Comparison of ENCODE assay signal across 8 mouse cellular contexts in genomic region chr8:86585532-86585931, GRCm38 (mm10). TPM values are rescaled to one million over a fixed set of nuclear protein-coding genes. Genes with fewer than 3 reads are reported as not detected.
DNase-seq lines count a peak whose midpoint lies in the region; ATAC-seq lines count a peak whose summit lies in the region.

No protein-coding gene starts in this region.

- H3K9ac ChIP-seq in forebrain, embryonic 14.5 days (ENCODE audit: low read length) = peak overlapping the region; percentile 59
- peak overlapping the region; percentile 25; the same call in 1 of the 2 replicates for H3K9ac ChIP-seq in liver, embryonic 16.5 days (ENCODE audit: low read depth, low read length)
- H3K9ac ChIP-seq in neural tube, embryonic 13.5 days = peak overlapping the region; percentile 60

- peak; percentile 70 for ATAC-seq in cerebellum, adult (ENCODE audit: insufficient number of reproducible peaks, low FRiP score, low TSS enrichment)
- peak; percentile 89 for ATAC-seq in forebrain, embryonic 14.5 days
- ATAC-seq in liver, embryonic 16.5 days (ENCODE audit: low read depth) = 0 out of 2 replicates have a peak, but pooled peaks have one; percentile 53
- peak; percentile 83 for ATAC-seq in neural tube, embryonic 13.5 days (ENCODE audit: low read depth)

- intact Hi-C loops in heart, postnatal 14 days (cut with DNase I) = loop anchor here (1.0 to 10.0 kb wide), 5 partner anchors 322 to 1131 kb away; partner anchors contain the start of gene Neto2

- no peaks in the 10 kb centered on the region for H3K9me3 ChIP-seq in forebrain, embryonic 14.5 days (replicated peaks; ENCODE audit: control insufficient read depth, low read length)
- no peaks in the 10 kb centered on the region for H3K9me3 ChIP-seq in liver, embryonic 16.5 days (replicated peaks; ENCODE audit: control insufficient read depth, low read length)
- H3K9me3 ChIP-seq in neural tube, embryonic 13.5 days = no peaks in the 10 kb centered on the region

- H3K4me1 ChIP-seq in forebrain, embryonic 14.5 days (ENCODE audit: control insufficient read depth, insufficient read depth, low read length) = no peaks in the 10 kb centered on the region
- H3K4me1 ChIP-seq in liver, embryonic 16.5 days (ENCODE audit: control insufficient read depth, low read depth, low read length) = no peaks in the 10 kb centered on the region; the same call in none of the 2 replicates
- no peaks in the 10 kb centered on the region for H3K4me1 ChIP-seq in neural tube, embryonic 13.5 days (replicated peaks)

- peak; percentile 94 for DNase-seq in ES-CJ7 (ENCODE audit: low read depth, low spot score)
- DNase-seq in forebrain, embryonic 14.5 days (ENCODE audit: low spot score) = peak; percentile 95
- peak; percentile 70 to 78 for DNase-seq in heart, postnatal 14 days
- peak; percentile 31 for DNase-seq in large intestine, adult 2 months (ENCODE audit: low read depth, low spot score)
- DNase-seq in telencephalon, adult 2 months (ENCODE audit: low read depth, low spot score) = peak; percentile 75

- H3K27me3 ChIP-seq in forebrain, embryonic 14.5 days (replicated peaks; ENCODE audit: control insufficient read depth, insufficient read depth, low read length) = no peaks in the 10 kb centered on the region
- no peaks in the 10 kb centered on the region for H3K27me3 ChIP-seq in liver, embryonic 16.5 days (ENCODE audit: control insufficient read depth, insufficient read depth, low read depth, low read length)
- H3K27me3 ChIP-seq in neural tube, embryonic 13.5 days = no peaks in the 10 kb centered on the region

- peak overlapping the region; percentile 63 for H3K4me2 ChIP-seq in forebrain, embryonic 14.5 days (ENCODE audit: low read length)
- H3K4me2 ChIP-seq in liver, embryonic 16.5 days (ENCODE audit: low read depth, low read length) = peak overlapping the region; percentile 77
- H3K4me2 ChIP-seq in neural tube, embryonic 13.5 days = peak overlapping the region; percentile 72

- WGBS in forebrain, embryonic 14.5 days = under 1% methylated on average over 16 of the region's 16 CpGs
- WGBS in large intestine, adult 2 months = 2% methylated on average over 16 of the region's 16 CpGs
- 1% methylated on average over 16 of the region's 16 CpGs for WGBS in liver, embryonic 16.5 days (ENCODE audit: insufficient replicate concordance)
- WGBS in neural tube, embryonic 13.5 days = 4% methylated on average over 16 of the region's 16 CpGs

- no peak overlapping the region for H3K27ac ChIP-seq in forebrain, embryonic 14.5 days (ENCODE audit: low read depth, low read length)
- no peak overlapping the region for H3K27ac ChIP-seq in liver, embryonic 16.5 days (ENCODE audit: low read length)
- H3K27ac ChIP-seq in neural tube, embryonic 13.5 days (replicated peaks) = peak overlapping the region; percentile 52; the same call in 1 of the 2 replicates

- peak overlapping the region; percentile 33 for H3K4me3 ChIP-seq in forebrain, embryonic 14.5 days (ENCODE audit: low read depth, low read length)
- peak overlapping the region; percentile 56 for H3K4me3 ChIP-seq in liver, embryonic 16.5 days (ENCODE audit: low read depth, low read length)
- H3K4me3 ChIP-seq in neural tube, embryonic 13.5 days = peak overlapping the region; percentile 45

- no peaks in the 10 kb centered on the region for H3K36me3 ChIP-seq in forebrain, embryonic 14.5 days (ENCODE audit: control insufficient read depth, insufficient read depth, low read length)
- no peaks in the 10 kb centered on the region for H3K36me3 ChIP-seq in liver, embryonic 16.5 days (ENCODE audit: control insufficient read depth, insufficient read depth)
- H3K36me3 ChIP-seq in neural tube, embryonic 13.5 days = no peaks in the 10 kb centered on the region

RNA-seq across cellular contexts. Expression of gene Abcc12, which starts 5.0 kb away (rescaled TPM):
- polyA plus RNA-seq in forebrain, embryonic 14.5 days (2014; fragmentation: Nextera tagmentation; extraction: Ambion mirVana) = 0.19 and 0.32 TPM in 2 replicates
- under 1 TPM in 1 of 2 experiments, not detected in 1; 0.10 TPM for total RNA-seq in heart, postnatal 14 days (2021)
- 0.02 TPM in 1 of 2 replicates, not detected in the other for polyA plus RNA-seq in large intestine, adult 2 months (2012; rRNA removed)
- not detected in 2 replicates for polyA plus RNA-seq in liver, embryonic 16.5 days (2015; fragmentation: Nextera tagmentation; extraction: Ambion mirVana)
- 0.11 and 0.12 TPM in 2 replicates for polyA plus RNA-seq in neural tube, embryonic 13.5 days (2015; fragmentation: Nextera tagmentation; extraction: Ambion mirVana)

RNA-seq across cellular contexts. Expression of gene Lonp2, which starts 38.3 kb away (rescaled TPM):
- polyA plus RNA-seq in forebrain, embryonic 14.5 days (2014; fragmentation: Nextera tagmentation; extraction: Ambion mirVana) = 83.3 and 85.3 TPM in 2 replicates
- 10 to 100 TPM; 60.2 to 62.4 TPM for total RNA-seq in heart, postnatal 14 days (2021)
- polyA plus RNA-seq in large intestine, adult 2 months (2012; rRNA removed) = 32.7 and 60.0 TPM in 2 replicates
- 39.8 and 40.3 TPM in 2 replicates for polyA plus RNA-seq in liver, embryonic 16.5 days (2015; fragmentation: Nextera tagmentation; extraction: Ambion mirVana)
- 100 and 103 TPM in 2 replicates for polyA plus RNA-seq in neural tube, embryonic 13.5 days (2015; fragmentation: Nextera tagmentation; extraction: Ambion mirVana)

Comparison
In these comparisons a context has a peak if more than half of its experiments do, and no peak if none do; other contexts are left out.
1. DNase-seq: peak in every context shown above with its lines; median percentile 95 in forebrain, embryonic 14.5 days; 94 in ES-CJ7; 75 in telencephalon, adult 2 months; 74 in heart, postnatal 14 days; 31 in large intestine, adult 2 months.